ENCODE assay signal across 34 mouse cellular contexts in genomic region chr2:34847702-34848101, GRCm38 (mm10). TPM values are rescaled to one million over a fixed set of nuclear protein-coding genes. Genes with fewer than 3 reads are reported as not detected.
"Had no signal": no experiment of that assay in that cellular context is flagged by ENCODE, and none has a peak within 500 bp of the region (broad histone marks: within the 10 kb centered on the region; RNA-seq: fewer than 3 reads in every experiment).

No protein-coding gene starts in this region.

- H3K9me3 ChIP-seq: embryonic facial prominence, embryonic 10.5 days; embryonic facial prominence, embryonic 12.5 days; embryonic facial prominence, embryonic 13.5 days; embryonic facial prominence, embryonic 15.5 days; forebrain, embryonic 10.5 days; forebrain, embryonic 12.5 days; forebrain, embryonic 13.5 days; forebrain, embryonic 15.5 days had no signal

- H3K27ac ChIP-seq: embryonic facial prominence, embryonic 10.5 days; embryonic facial prominence, embryonic 12.5 days; embryonic facial prominence, embryonic 13.5 days; embryonic facial prominence, embryonic 15.5 days; forebrain, embryonic 10.5 days; forebrain, embryonic 12.5 days; forebrain, embryonic 13.5 days; forebrain, embryonic 15.5 days; gastrocnemius, adult 2 months; heart, adult 2 months had no signal

- H3K4me2 ChIP-seq: embryonic facial prominence, embryonic 12.5 days; embryonic facial prominence, embryonic 13.5 days; embryonic facial prominence, embryonic 15.5 days; forebrain, embryonic 12.5 days; forebrain, embryonic 13.5 days; forebrain, embryonic 15.5 days had no signal

- H3K4me1 ChIP-seq: embryonic facial prominence, embryonic 10.5 days; embryonic facial prominence, embryonic 12.5 days; embryonic facial prominence, embryonic 13.5 days; embryonic facial prominence, embryonic 15.5 days; forebrain, embryonic 10.5 days; forebrain, embryonic 12.5 days; forebrain, embryonic 13.5 days; forebrain, embryonic 15.5 days had no signal

- H3K27me3 ChIP-seq: embryonic facial prominence, embryonic 12.5 days; embryonic facial prominence, embryonic 13.5 days; embryonic facial prominence, embryonic 15.5 days; forebrain, embryonic 12.5 days; forebrain, embryonic 13.5 days; forebrain, embryonic 15.5 days had no signal

- H3K9ac ChIP-seq: embryonic facial prominence, embryonic 12.5 days; embryonic facial prominence, embryonic 13.5 days; embryonic facial prominence, embryonic 15.5 days; forebrain, embryonic 12.5 days; forebrain, embryonic 13.5 days; forebrain, embryonic 15.5 days; forebrain, postnatal 0 days had no signal

- DNase-seq: cerebellum, adult 9-10 months; cerebellum, adult 9-11 months; cerebellum, postnatal 10 days; cerebellum, postnatal 14 days; cerebellum, postnatal 25 days; cerebellum, postnatal 36 days; embryo, embryonic 11 days; forebrain, postnatal 0 days; gastrocnemius, adult 2 months; gastrocnemius, postnatal 10 days; gastrocnemius, postnatal 14 days; gastrocnemius, postnatal 25 days; gastrocnemius, postnatal 36 days; heart, adult 18-20 months; heart, adult 2 months had no signal

- H3K4me3 ChIP-seq: embryonic facial prominence, embryonic 10.5 days; embryonic facial prominence, embryonic 12.5 days; embryonic facial prominence, embryonic 13.5 days; embryonic facial prominence, embryonic 15.5 days; erythroblast, embryonic 14.5 days; forebrain, embryonic 10.5 days; forebrain, embryonic 12.5 days; forebrain, embryonic 13.5 days; forebrain, embryonic 15.5 days; gastrocnemius, adult 2 months; heart, adult 2 months had no signal

RNA-seq across cellular contexts. Expression of gene Gm34653, which starts 14.9 kb away (rescaled TPM):
- total RNA-seq: common myeloid progenitor, adult 5-6 weeks; gastrocnemius, postnatal 10 days; gastrocnemius, postnatal 36 days; granulocyte monocyte progenitor cell, adult 5-6 weeks; heart, adult 18-20 months; heart, adult 2 months; heart, adult 8-10 months had no signal
- polyA plus RNA-seq: cortical plate, adult 2 months; embryonic facial prominence, embryonic 11.5 days; embryonic facial prominence, embryonic 12.5 days; embryonic facial prominence, embryonic 14.5 days; erythroblast, embryonic 14.5 days; forebrain, embryonic 10.5 days; forebrain, embryonic 11.5 days; forebrain, embryonic 12.5 days; forebrain, embryonic 13.5 days; forebrain, embryonic 14.5 days; forebrain, embryonic 15.5 days; forebrain, embryonic 16.5 days; frontal cortex, adult 2 months; heart, adult 2 months had no signal

RNA-seq across cellular contexts. Expression of gene Cutal, which starts 26.5 kb away (rescaled TPM):
- total RNA-seq: common myeloid progenitor, adult 5-6 weeks; granulocyte monocyte progenitor cell, adult 5-6 weeks had no signal
- polyA plus RNA-seq: embryonic facial prominence, embryonic 12.5 days; embryonic facial prominence, embryonic 14.5 days; embryonic facial prominence, embryonic 15.5 days; erythroblast, embryonic 14.5 days; forebrain, embryonic 11.5 days; forebrain, embryonic 12.5 days; forebrain, embryonic 13.5 days; forebrain, embryonic 16.5 days had no signal
